Mouse (Mus musculus) C2C12 (cell line): Measurements from ENCODE around the gene Fam71b. TPM values are rescaled to one million over a fixed set of nuclear protein-coding genes. Genes with fewer than 3 reads are reported as not detected.
A peak's percentile ranks its signal among the peaks of the same experiment; 100 is the strongest.

ENCODE experiments used
- H3K27me3 ChIP-seq: one replicate; pipeline ENCODE4 v1.6.1; 2011; ENCODE audit not compliant: control insufficient read depth, insufficient read depth, insufficient read length
- H3K36me3 ChIP-seq: one replicate; pipeline ENCODE4 v1.6.1; 2011; ENCODE audit not compliant: control insufficient read depth, insufficient read depth
- H3K4me3 ChIP-seq: one replicate; pipeline ENCODE4 v1.5.1; 2011; ENCODE audit warnings: mild to moderate bottlenecking, control low read depth; ENCODE audit not compliant: poor library complexity, insufficient read depth, severe bottlenecking
- H3K79me2 ChIP-seq: one replicate; pipeline ENCODE4 v1.6.1; 2011; ENCODE audit not compliant: control insufficient read depth, insufficient read depth
- H3K79me3 ChIP-seq: one replicate; pipeline ENCODE4 v1.6.1; 2011; ENCODE audit warnings: low read depth, control low read depth
- H3ac ChIP-seq: one replicate; pipeline ENCODE3; 2011; ENCODE audit warnings: low read depth; ENCODE audit not compliant: control insufficient read depth, insufficient read length
- CEBPB ChIP-seq: IDR thresholded peaks from one replicate; pipeline ENCODE4 v1.6.1; 2011; ENCODE audit warnings: low read depth, mild to moderate bottlenecking, control low read depth, moderate library complexity
- CTCF ChIP-seq: IDR thresholded peaks from one replicate; pipeline ENCODE4 v1.5.1; 2011; ENCODE audit not compliant: control insufficient read depth, insufficient read depth, insufficient read length
- FOSL1 ChIP-seq: IDR thresholded peaks from one replicate; pipeline ENCODE4 v1.8.0; 2011; ENCODE audit warnings: mild to moderate bottlenecking, low read length; ENCODE audit not compliant: poor library complexity, insufficient read depth, severe bottlenecking
- MAX ChIP-seq: IDR thresholded peaks from one replicate; pipeline ENCODE4 v1.6.1; 2011; ENCODE audit warnings: mild to moderate bottlenecking, control low read depth
- MYOD1 ChIP-seq: IDR thresholded peaks from one replicate; pipeline ENCODE4 v1.6.1; 2011; ENCODE audit warnings: low read depth; ENCODE audit not compliant: control insufficient read depth, insufficient read length
- MYOG ChIP-seq: IDR thresholded peaks from one replicate; pipeline ENCODE4 v1.6.1; 2011; ENCODE audit not compliant: control insufficient read depth, insufficient read length; ENCODE audit errors: extremely low read depth
- USF1 ChIP-seq: IDR thresholded peaks from one replicate; pipeline ENCODE4 v1.6.1; 2011; ENCODE audit warnings: low read depth, mild to moderate bottlenecking, control low read depth, moderate library complexity
- polyA plus RNA-seq: library from polyadenylated mRNA; unstranded; fragments of >200 nt; fragmentation: generic; extraction: Trizol; gene quantifications from one replicate; pipeline ENCODE4 v1.2.1, GENCODE M21; 2012; ENCODE audit warnings: missing spikeins

Gene Fam71b
- polyA plus RNA-seq, 1 experiment, result 0.20 TPM

DNA sequence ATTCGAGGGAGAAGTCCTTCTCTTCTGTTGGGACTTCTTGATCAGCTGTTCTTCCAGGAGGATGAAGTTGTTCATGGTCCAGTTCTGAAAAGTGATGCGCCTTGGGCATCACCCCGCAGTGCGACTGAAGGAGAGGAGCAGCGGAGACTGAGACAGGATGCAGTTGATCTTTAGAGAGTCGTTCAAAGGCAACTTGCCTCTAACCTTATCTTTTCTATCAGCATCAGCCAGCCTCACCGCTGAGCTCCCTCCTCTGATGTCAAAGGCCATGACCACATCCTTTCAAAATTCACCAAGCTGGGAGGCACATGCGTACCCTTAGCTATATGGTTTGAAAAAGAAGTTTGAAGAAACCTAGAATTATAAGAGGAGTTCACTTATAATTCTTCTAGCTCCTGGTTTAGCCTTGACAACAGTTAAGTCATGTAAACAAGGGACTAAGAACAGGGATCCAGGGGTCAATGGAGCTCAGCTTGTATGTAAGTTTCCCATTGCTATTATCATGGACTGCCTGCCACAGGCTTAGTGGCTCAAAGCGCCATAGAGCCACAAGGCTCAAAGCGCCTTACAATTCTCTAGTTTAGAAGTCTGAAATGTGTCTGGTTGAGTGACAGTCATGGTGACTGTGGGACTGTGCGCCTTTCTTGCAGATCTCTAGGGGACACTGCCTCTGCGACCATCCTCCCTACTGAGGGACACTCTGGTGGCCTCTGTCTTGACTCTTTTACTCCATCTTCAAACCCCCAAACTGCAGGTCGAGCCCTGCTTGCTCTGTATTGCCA lies 6.8 kb upstream of the Fam71b start, which contains the start of gene Itk:
Gene Itk (minus strand): TSS at position 180 of the 782 bp plus-strand sequence.
- Histone ChIP-seq H3K27me3 (no peaks in the 10 kb centered on the region), H3K79me3 (no peaks in the 10 kb centered on the region), H3K36me3 (no peaks in the 10 kb centered on the region), H3ac (no peak within 1 kb of the TSS), H3K4me3 (no peak within 1 kb of the TSS), H3K79me2 (no peaks in the 10 kb centered on the region)
- TF ChIP-seq CEBPB, result no peak
- TF ChIP-seq USF1, result no peak
- TF ChIP-seq MYOD1, result no peak
- no peak for TF ChIP-seq CTCF
- no peak for TF ChIP-seq MAX
- no peak for TF ChIP-seq MYOG
- no peak for TF ChIP-seq FOSL1

DNA sequence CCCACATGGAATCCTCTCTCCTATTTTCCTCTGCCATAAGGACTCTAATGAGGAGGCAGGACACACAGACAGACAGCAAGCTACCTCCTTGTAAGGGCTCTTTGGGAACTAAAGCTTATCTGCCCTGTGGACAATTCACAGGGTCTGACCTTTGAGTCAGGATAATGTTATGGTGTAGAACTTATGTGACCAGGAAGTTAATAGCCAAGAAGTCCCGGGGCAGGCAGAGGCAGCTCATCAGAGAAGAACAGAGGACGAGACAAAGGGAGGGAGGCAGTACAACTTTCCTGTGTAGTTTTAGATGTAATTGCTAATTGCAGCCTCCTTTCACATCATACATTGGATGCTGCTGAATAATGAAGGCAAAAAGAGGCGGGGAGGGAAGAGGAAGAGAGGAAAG lies 5.7 kb upstream of the Fam71b start:
- no peaks in the 10 kb centered on the region for H3K27me3 ChIP-seq
- no peak overlapping the region for H3ac ChIP-seq
- no peak overlapping the region for H3K4me3 ChIP-seq
- H3K79me3 ChIP-seq, result no peaks in the 10 kb centered on the region
- no peaks in the 10 kb centered on the region for H3K36me3 ChIP-seq
- TF ChIP-seq FOSL1 (no peak), CEBPB (no peak), CTCF (no peak), MYOG (no peak), USF1 (no peak), MAX (no peak), MYOD1 (no peak)
- H3K79me2 ChIP-seq, result no peaks in the 10 kb centered on the region

DNA sequence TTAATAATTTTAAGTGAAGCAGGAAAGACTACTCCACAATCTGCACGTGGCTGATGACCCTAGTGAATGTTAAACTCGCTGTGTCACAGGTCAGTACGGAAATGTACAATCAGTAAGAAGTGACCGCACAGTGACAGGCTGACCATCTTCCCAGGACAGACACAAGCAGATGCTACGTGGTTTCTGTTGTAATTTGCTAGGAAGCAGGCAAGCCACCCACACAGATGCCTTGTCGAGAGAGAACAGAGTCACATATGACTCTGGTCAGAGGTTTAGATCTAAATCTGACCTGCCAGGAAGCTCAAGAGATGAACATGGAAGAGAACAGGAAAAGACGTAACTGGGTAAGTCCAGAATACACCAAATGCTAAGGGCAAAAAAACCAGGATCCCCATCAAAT lies 3.5 kb upstream of the Fam71b start:
- H3K36me3 ChIP-seq, result no peaks in the 10 kb centered on the region
- TF ChIP-seq MYOD1, result peak; percentile 97
- no peak for TF ChIP-seq CEBPB

DNA sequence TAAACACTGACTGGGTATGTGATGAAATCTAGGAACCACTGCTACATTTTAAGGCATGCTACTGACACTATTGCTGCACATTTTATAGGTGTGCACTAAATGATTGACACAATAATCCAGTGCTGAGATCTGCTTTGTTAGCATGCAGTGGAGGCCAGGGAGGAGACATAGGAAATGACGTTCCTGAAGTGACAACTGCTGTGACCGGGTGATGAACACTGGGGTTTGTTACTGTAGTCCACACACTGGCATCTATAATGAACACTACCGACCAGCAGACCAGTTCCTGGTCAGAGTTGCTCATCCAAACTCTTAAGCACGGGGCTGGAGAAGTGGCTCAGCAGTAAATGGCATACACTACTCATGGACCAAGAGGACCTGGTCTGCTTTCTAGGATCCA lies 2.9 kb upstream of the Fam71b start:
- Histone ChIP-seq H3K79me2 (no peaks in the 10 kb centered on the region), H3K27me3 (no peaks in the 10 kb centered on the region), H3K4me3 (no peak overlapping the region), H3K79me3 (no peaks in the 10 kb centered on the region), H3ac (no peak overlapping the region), H3K36me3 (no peaks in the 10 kb centered on the region)
- TF ChIP-seq USF1 (no peak), CEBPB (no peak), MYOD1 (no peak), MYOG (no peak), FOSL1 (no peak), MAX (no peak), CTCF (no peak)

More for the DNA sequence above, 3.5 kb upstream of the Fam71b start:
- no peaks in the 10 kb centered on the region for H3K79me2 ChIP-seq
- H3K79me3 ChIP-seq, result no peaks in the 10 kb centered on the region
- no peak overlapping the region for H3K4me3 ChIP-seq
- no peaks in the 10 kb centered on the region for H3K27me3 ChIP-seq
- no peak overlapping the region for H3ac ChIP-seq

DNA sequence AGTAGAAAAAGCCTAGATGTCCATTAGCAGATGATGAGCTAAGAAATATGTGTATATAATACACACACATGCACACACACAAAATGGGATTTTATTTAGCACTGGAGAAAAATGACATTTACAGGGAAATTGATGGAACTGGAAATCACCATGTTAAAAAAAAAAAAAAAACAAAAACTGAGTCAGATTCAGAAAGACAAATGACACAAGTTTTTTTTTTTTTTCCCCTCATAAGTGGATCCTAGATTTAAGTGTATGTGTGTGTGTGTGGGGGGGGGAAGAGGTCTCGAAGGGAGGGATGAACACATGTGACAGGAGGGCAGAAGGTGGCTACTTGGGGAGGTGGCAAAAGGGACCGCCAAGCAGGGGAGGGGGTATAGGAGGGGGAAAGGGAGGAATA lies 1.3 kb upstream of the Fam71b start:
- Histone ChIP-seq H3ac (no peak overlapping the region), H3K27me3 (no peaks in the 10 kb centered on the region), H3K36me3 (no peaks in the 10 kb centered on the region), H3K79me2 (no peaks in the 10 kb centered on the region), H3K4me3 (no peak overlapping the region), H3K79me3 (no peaks in the 10 kb centered on the region)
- TF ChIP-seq CEBPB, result no peak
- TF ChIP-seq MYOD1, result no peak

DNA sequence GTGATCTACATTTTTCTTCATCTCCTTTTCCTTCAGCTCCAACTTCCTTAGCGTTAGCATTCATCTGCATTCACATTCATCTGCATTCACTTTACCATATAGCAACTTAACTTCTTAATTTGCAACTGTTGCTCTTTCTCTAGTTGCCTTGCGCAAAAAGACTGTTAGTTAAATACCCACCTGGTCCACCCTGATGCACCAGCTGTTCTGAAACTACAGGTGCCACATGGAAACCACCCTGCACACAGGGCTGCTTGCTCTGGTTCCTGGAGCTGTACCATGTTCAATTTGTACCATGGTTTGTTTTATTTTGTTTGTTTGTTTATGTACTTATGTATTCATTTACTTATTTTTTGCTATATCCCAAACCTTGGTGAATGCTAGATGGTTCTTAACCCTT lies 661 bp upstream of the Fam71b start:
- no peaks in the 10 kb centered on the region for H3K79me3 ChIP-seq
- no peaks in the 10 kb centered on the region for H3K79me2 ChIP-seq
- no peak overlapping the region for H3K4me3 ChIP-seq
- H3K27me3 ChIP-seq, result no peaks in the 10 kb centered on the region
- no peak overlapping the region for H3ac ChIP-seq
- no peak for TF ChIP-seq MYOD1
- TF ChIP-seq MAX, result no peak
- no peak for TF ChIP-seq MYOG
- no peak for TF ChIP-seq USF1
- no peak for TF ChIP-seq CEBPB
- H3K36me3 ChIP-seq, result no peaks in the 10 kb centered on the region
